Mouse (Mus musculus) stomach, postnatal 0 days (tissue): ENCODE measurements around the gene Ctdspl. TPM values are rescaled to one million over a fixed set of nuclear protein-coding genes. Genes with fewer than 3 reads are reported as not detected.
A peak's percentile ranks its signal among the peaks of the same experiment; 100 is the strongest.

Experiments used
- ATAC-seq: fragments of 200-750 bp; cut with Nextera tagmentation; 2 replicates; pipeline ENCODE4 v1.8.0; 2017; ENCODE audit not compliant: low FRiP score, low TSS enrichment
- DNase-seq: peaks from one replicate; pipeline ENCODE4 v3.0.0-alpha.2; 2016; ENCODE audit warnings: low spot score
- H3K27ac ChIP-seq: fragments of 300-500 bp; sonication (generic); replicated peaks from 2 replicates; pipeline ENCODE4 v1.5.1; 2014; ENCODE audit warnings: mild to moderate bottlenecking, control low read depth
- H3K27me3 ChIP-seq: fragments of 300-500 bp; sonication (generic); 2 replicates; pipeline ENCODE4 v1.6.1; 2014; ENCODE audit warnings: low read length; ENCODE audit not compliant: control insufficient read depth, insufficient read depth
- H3K36me3 ChIP-seq: fragments of 300-500 bp; sonication (generic); 2 replicates; pipeline ENCODE4 v1.6.1; 2014; ENCODE audit warnings: low read length, mixed read lengths; ENCODE audit not compliant: control insufficient read depth, insufficient read depth
- H3K4me1 ChIP-seq: fragments of 300-500 bp; sonication (generic); replicated peaks from 2 replicates; pipeline ENCODE4 v1.6.1; 2014; ENCODE audit warnings: antibody characterized with exemption; ENCODE audit not compliant: control insufficient read depth, insufficient read depth
- H3K4me2 ChIP-seq: fragments of 300-500 bp; sonication (generic); replicated peaks from 2 replicates; pipeline ENCODE4 v1.6.1; 2014; ENCODE audit warnings: low read depth, mild to moderate bottlenecking, control low read depth, moderate library complexity
- H3K4me3 ChIP-seq: fragments of 300-500 bp; sonication (generic); 2 replicates; pipeline ENCODE4 v1.5.1; 2014; ENCODE audit warnings: low read depth, low read length, control low read depth
- H3K9ac ChIP-seq: fragments of 300-500 bp; sonication (generic); 2 replicates; pipeline ENCODE4 v1.6.1; 2014; ENCODE audit warnings: mild to moderate bottlenecking, low read length, control low read depth, mixed read lengths
- H3K9me3 ChIP-seq: fragments of 300-500 bp; sonication (generic); 2 replicates; pipeline ENCODE4 v1.6.1; 2016; ENCODE audit warnings: low read length; ENCODE audit not compliant: control insufficient read depth
- CTCF ChIP-seq: IDR thresholded peaks from 2 replicates; pipeline ENCODE4 v1.5.1; 2016; ENCODE audit warnings: antibody characterized with exemption, low read depth, mild to moderate bottlenecking, moderate library complexity
- EP300 ChIP-seq: optimal IDR thresholded peaks from 2 replicates; pipeline ENCODE3; 2016; ENCODE audit warnings: antibody characterized with exemption
- WGBS: fragments of 180-500 bp; shearing (Covaris S2); extraction: QIAGEN DNeasy Blood & Tissue Kit; methylation state at CpG from one replicate; pipeline ENCODE4 v1.1.7; 2014; 5-methylcytosine and 5-hydroxymethylcytosine counted together
- polyA plus RNA-seq: library from polyadenylated mRNA; unstranded; fragments of >200 nt; fragmentation: Nextera tagmentation; extraction: Ambion mirVana; gene quantifications from 2 replicates; pipeline ENCODE4 v1.2.1, GENCODE M21; 2015

Gene Ctdspl
- polyA plus RNA-seq, 1 experiment from 2014 or later: 7.4 TPM

DNA sequence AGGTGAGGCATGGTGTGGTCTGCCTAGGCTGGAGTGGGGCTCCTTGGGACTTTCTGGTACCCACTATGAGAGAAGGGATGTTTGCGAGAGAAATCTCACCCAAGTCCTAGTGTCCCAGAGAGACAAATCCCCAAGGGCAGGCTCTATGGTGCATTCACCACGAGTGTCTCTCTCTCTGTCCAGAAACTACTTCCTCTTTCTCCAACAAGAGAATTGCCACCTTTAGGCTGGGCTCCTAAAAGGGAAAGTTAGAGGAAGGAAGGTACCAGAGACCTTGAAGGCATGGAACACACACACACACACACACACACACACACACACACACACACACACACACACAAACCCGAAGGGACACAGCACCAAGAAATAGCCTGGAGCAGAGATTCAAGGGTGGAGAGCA, 4.3 kb upstream of the Ctdspl start:
- H3K9me3 ChIP-seq: no peaks in the 10 kb centered on the region
- H3K36me3 ChIP-seq: no peaks in the 10 kb centered on the region
- no peak for DNase-seq
- H3K4me1 ChIP-seq: 0 out of 2 replicates have a peak, but pooled peaks cover 5% of the 10 kb centered on the region
- no peak overlapping the region for H3K4me2 ChIP-seq
- H3K27me3 ChIP-seq: no peaks in the 10 kb centered on the region
- no peak for ATAC-seq
- H3K27ac ChIP-seq: no peak overlapping the region
- no peak overlapping the region for H3K9ac ChIP-seq
- 82% methylated on average over 3 of the region's 3 CpGs for WGBS
- no peak overlapping the region for H3K4me3 ChIP-seq
- TF ChIP-seq CTCF (no peak), EP300 (no peak)

- Histone ChIP-seq H3K9ac (peak overlapping the region; percentile 61), H3K27ac (no peak overlapping the region), H3K36me3 (no peaks in the 10 kb centered on the region), H3K27me3 (no peaks in the 10 kb centered on the region), H3K4me3 (peak overlapping the region; percentile 80), H3K4me1 (peaks cover 9% of the 10 kb centered on the region; the same call in 1 of the 2 replicates), H3K9me3 (no peaks in the 10 kb centered on the region), H3K4me2 (peak overlapping the region; percentile 82)
- ATAC-seq: no peak
- TF ChIP-seq CTCF: no peak
- TF ChIP-seq EP300: no peak
- WGBS: 22% methylated on average over 16 of the region's 16 CpGs
- no peak for DNase-seq
Observed at GRCm38 (mm10) chr9:118924554-118925085, 1.6 kb upstream of the Ctdspl start.

DNA sequence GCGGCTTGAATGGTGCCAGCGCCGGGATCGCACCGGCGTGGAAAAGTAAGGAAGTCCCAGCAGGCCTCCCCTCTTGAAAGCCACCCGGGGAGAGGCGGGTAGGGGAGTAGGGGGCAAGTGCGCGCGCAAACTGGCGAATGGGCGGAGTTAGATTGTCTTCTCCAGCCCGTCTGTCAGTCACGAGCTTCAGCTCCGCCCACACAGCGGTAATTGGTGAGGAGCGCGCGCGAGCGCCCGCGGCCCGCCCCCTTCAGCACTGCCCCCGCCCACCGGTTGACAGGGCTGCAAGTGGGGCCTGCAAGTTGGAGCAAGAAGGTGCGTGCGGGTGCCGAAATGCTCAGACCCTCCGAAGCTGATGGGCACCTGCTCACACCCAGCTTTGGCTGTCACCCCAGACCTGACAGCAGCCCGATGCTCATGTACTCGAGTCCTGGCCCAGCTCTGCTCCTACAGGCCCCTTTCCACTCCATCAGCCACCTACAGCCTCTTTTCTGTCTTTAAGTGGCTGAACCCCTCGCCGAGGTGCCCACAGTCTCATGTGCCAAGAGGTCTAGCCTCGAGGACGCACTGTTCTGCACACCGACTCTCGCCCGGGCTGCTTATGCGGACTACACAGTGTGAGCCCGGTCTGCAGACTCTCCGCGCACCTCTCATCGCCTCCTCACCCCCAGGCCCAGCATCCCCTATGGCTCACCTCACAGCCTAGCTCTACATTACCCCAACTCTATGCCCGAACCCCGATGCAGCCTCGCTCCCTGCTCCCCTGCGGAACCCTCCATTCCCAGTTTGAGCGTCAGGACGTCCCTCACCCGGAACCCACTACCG, 755 bp upstream of the Ctdspl start:
- no peaks in the 10 kb centered on the region for H3K36me3 ChIP-seq
- DNase-seq (peak; percentile 98), ATAC-seq (peak; percentile 89)
- H3K9me3 ChIP-seq: no peaks in the 10 kb centered on the region
- H3K4me3 ChIP-seq: peak overlapping the region; percentile 80
- TF ChIP-seq EP300: no peak
- no peak for TF ChIP-seq CTCF
- H3K4me1 ChIP-seq: peaks cover 9% of the 10 kb centered on the region; the same call in 1 of the 2 replicates
- H3K27me3 ChIP-seq: no peaks in the 10 kb centered on the region
- H3K4me2 ChIP-seq: peak overlapping the region; percentile 82
- peak overlapping the region; percentile 81 for H3K9ac ChIP-seq
- peak overlapping the region; percentile 90 for H3K27ac ChIP-seq
- WGBS: under 1% methylated on average over 52 of the region's 53 CpGs

- H3K4me1 ChIP-seq: peaks cover 7% of the 10 kb centered on the region; the same call in 1 of the 2 replicates
Observed at GRCm38 (mm10) chr9:118926688-118927321, 552 bp downstream of the Ctdspl start.

DNA sequence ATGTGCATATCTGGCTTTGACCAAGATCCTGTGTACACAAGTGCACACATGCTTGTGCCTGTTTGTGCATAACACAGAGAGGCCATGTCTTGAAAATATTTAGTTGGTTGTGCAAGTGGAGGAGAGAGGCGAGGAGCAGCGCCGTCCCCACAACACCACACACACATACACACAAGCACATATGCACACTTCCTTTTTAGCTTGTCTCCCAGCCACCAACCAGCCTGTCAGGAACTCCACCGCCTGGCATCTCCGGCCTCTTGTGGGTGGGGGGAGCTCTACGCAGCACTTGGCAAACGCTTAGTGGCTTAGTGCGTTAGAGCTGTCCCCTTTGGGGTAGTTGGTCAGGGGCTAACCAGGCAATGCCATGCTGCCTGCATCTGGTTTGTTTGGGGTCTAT, 1.2 kb downstream of the Ctdspl start:
- H3K9ac ChIP-seq: peak overlapping the region; percentile 38; the same call in 1 of the 2 replicates
- peak overlapping the region; percentile 90 for H3K27ac ChIP-seq
- DNase-seq: no peak
- peak overlapping the region; percentile 80 for H3K4me3 ChIP-seq
- no peaks in the 10 kb centered on the region for H3K36me3 ChIP-seq
- H3K4me1 ChIP-seq: peaks cover 7% of the 10 kb centered on the region; the same call in 1 of the 2 replicates
- ATAC-seq: no peak; the same call in 1 of the 2 replicates
- 29% methylated on average over 8 of the region's 8 CpGs for WGBS
- peak overlapping the region; percentile 82 for H3K4me2 ChIP-seq
- no peaks in the 10 kb centered on the region for H3K27me3 ChIP-seq
- no peak for TF ChIP-seq CTCF
- TF ChIP-seq EP300: no peak
- no peaks in the 10 kb centered on the region for H3K9me3 ChIP-seq

More at GRCm38 (mm10) chr9:118926688-118927321, 552 bp downstream of the Ctdspl start:
- peak; percentile 53 for ATAC-seq
- H3K4me2 ChIP-seq: peak overlapping the region; percentile 82
- H3K4me3 ChIP-seq: peak overlapping the region; percentile 80
- TF ChIP-seq CTCF (no peak), EP300 (no peak)
- H3K9ac ChIP-seq: peak overlapping the region; percentile 81
- H3K27me3 ChIP-seq: no peaks in the 10 kb centered on the region
- DNase-seq: peak; percentile 75
- peak overlapping the region; percentile 90 for H3K27ac ChIP-seq
- H3K36me3 ChIP-seq: no peaks in the 10 kb centered on the region
- 2% methylated on average over 33 of the region's 68 CpGs for WGBS
- H3K9me3 ChIP-seq: no peaks in the 10 kb centered on the region
